Mouse (Mus musculus): ENCODE data around the gene Gm11011.

Gm11011 gene

DNA sequence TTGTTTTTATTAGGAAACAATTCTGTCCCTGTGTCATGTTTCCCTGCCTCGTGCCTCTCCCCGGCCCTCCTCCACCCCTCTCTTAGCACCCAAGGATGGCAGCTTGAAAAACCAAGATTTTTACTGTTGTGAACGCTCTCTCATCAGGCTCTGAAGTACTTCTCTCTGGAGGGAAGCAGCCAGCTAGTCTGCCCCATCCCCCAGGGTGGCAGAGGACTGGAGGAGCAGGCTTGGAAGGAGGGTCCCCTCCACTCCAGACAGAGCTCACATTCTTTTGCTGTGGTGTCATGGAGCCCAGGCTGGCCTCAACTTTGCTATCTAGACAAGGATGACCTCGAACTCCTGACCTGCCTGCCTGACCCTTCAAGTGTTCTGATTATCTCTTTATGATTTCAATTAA, 21.4 kb downstream of the Gm11011 start:
- no peaks in the 10 kb centered on the region for H3K36me3 ChIP-seq (ENCODE audit: control insufficient read depth, insufficient read depth, low read length, poor library complexity, severe bottlenecking)
- no peak for DNase-seq (ENCODE audit: low read depth, low spot score)
- no peaks in the 10 kb centered on the region for H3K27me3 ChIP-seq (ENCODE audit: control insufficient read depth, insufficient read depth, low read length, poor library complexity, severe bottlenecking)

DNA sequence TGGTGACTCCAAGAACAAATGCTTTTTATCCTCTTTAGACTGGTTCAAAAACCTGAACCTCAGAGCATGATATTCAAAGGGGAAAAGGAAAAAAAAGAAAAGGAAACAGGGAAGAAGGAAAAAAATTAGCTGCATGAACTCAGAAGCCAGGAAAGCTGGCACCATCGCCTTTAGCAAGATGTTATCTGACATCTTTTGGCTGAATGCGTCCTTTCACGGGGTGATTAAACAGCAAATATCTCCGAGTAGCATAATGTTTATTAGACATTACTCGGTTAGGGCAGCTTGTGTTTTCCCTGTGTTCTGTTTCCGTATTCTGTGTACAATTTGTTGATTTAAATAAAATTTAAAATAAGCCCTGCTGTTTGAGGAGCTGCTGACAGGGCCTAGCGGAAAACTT, 21.8 kb downstream of the Gm11011 start:
- no peaks in the 10 kb centered on the region for H3K27me3 ChIP-seq (ENCODE audit: control insufficient read depth, insufficient read depth, low read length, poor library complexity, severe bottlenecking)
- H3K36me3 ChIP-seq (ENCODE audit: control insufficient read depth, insufficient read depth, low read length, poor library complexity, severe bottlenecking) = no peaks in the 10 kb centered on the region
- DNase-seq (ENCODE audit: low read depth, low spot score) = no peak

GRCm38 (mm10) chr2:169545674-169546073, 41.9 kb downstream of the Gm11011 start:
- DNase-seq (ENCODE audit: low read depth, low spot score) = no peak
- no peaks in the 10 kb centered on the region for H3K27me3 ChIP-seq (ENCODE audit: control insufficient read depth, insufficient read depth, low read length, poor library complexity, severe bottlenecking)
- no peaks in the 10 kb centered on the region for H3K36me3 ChIP-seq (ENCODE audit: control insufficient read depth, insufficient read depth, low read length, poor library complexity, severe bottlenecking)

- DNase-seq (ENCODE audit: low read depth, low spot score) = no peak
- no peaks in the 10 kb centered on the region for H3K36me3 ChIP-seq (ENCODE audit: control insufficient read depth, insufficient read depth, low read length, poor library complexity, severe bottlenecking)
These were observed 48.6 kb downstream of the Gm11011 start for GRCm38 (mm10) chr2:169538906-169539305.

More at GRCm38 (mm10) chr2:169538906-169539305, 48.6 kb downstream of the Gm11011 start:
- H3K27me3 ChIP-seq (ENCODE audit: control insufficient read depth, insufficient read depth, low read length, poor library complexity, severe bottlenecking) = no peaks in the 10 kb centered on the region
